Mouse (Mus musculus): ENCODE measurements around the gene Sbk1.

Gene Sbk1

GRCm38 (mm10) chr7:126340896-126341295 lies 68.5 kb downstream of the Sbk1 start:
- DNase-seq: no peak
